Mouse (Mus musculus): ENCODE data around the gene Esr2. TPM values are rescaled to one million over a fixed set of nuclear protein-coding genes. Genes with fewer than 3 reads are reported as not detected.

The Esr2 gene
- not detected for total RNA-seq (2023)

GRCm38 (mm10) chr12:76177000-76177863 is at the start of gene Esr2:
Gene Esr2 (minus strand): TSS chr12:76177259.

Other genes with a start within 250 kb of the Esr2 start
- gene Tex21, start 69.5 kb upstream of the Esr2 start, total RNA-seq (2023), result 0.24 TPM
- 59.9 TPM for gene Mthfd1, start 78.0 kb upstream of the Esr2 start, total RNA-seq (2023)
- 0.64 TPM for gene Akap5, start 147.6 kb upstream of the Esr2 start, total RNA-seq (2023)
- gene Zbtb25, start 192.3 kb upstream of the Esr2 start, total RNA-seq (2023), result 62.9 TPM
- gene Zbtb1, start 193.0 kb upstream of the Esr2 start, total RNA-seq (2023), result 14.8 TPM
- 2.7 TPM for gene Hspa2, start 226.9 kb upstream of the Esr2 start, total RNA-seq (2023)
- gene Ppp1r36, start 240.3 kb upstream of the Esr2 start, total RNA-seq (2023), result not detected

Data from CD8-positive naive resting alpha-beta T cell, adult 57 days (primary cell).